Comparison of ENCODE assay signal across 27 mouse cellular contexts in genomic region chr17:5843641-5843990, GRCm38 (mm10). TPM values are rescaled to one million over a fixed set of nuclear protein-coding genes. Genes with fewer than 3 reads are reported as not detected.
DNase-seq lines count a peak whose midpoint lies in the region; ATAC-seq and TF ChIP-seq lines count a peak whose summit lies in the region.
"Had no signal": no experiment of that assay in that cellular context is flagged by ENCODE, and none has a peak within 500 bp of the region (broad histone marks: within the 10 kb centered on the region; RNA-seq: fewer than 3 reads in every experiment).

No protein-coding gene starts in this region.

- TF ChIP-seq CTCF in intestine, postnatal 0 days (IDR thresholded peaks at IDR 0.05; ENCODE audit: low read depth): no peak

- 0 out of 2 replicates have a peak overlapping the region, but pooled peaks have one; percentile 87 for H3K4me2 ChIP-seq in heart, embryonic 13.5 days
- peak overlapping the region; percentile 77 for H3K4me2 ChIP-seq in intestine, postnatal 0 days (replicated peaks; ENCODE audit: low read depth)
- H3K4me2 ChIP-seq: hindbrain, embryonic 13.5 days had no signal

- H3K9me3 ChIP-seq in heart, embryonic 13.5 days: no peaks in the 10 kb centered on the region
- no peaks in the 10 kb centered on the region for H3K9me3 ChIP-seq in megakaryocyte, embryonic 14.5 days
- no peaks in the 10 kb centered on the region for H3K9me3 ChIP-seq in intestine, postnatal 0 days (ENCODE audit: control insufficient read depth)
- H3K9me3 ChIP-seq: embryonic facial prominence, embryonic 10.5 days; embryonic facial prominence, embryonic 13.5 days; forebrain, embryonic 10.5 days; forebrain, embryonic 13.5 days; G1E; hindbrain, embryonic 13.5 days had no signal

- H3K9ac ChIP-seq in heart, embryonic 13.5 days: no peak overlapping the region
- H3K9ac ChIP-seq in intestine, postnatal 0 days (ENCODE audit: low read depth, low read length): 0 out of 2 replicates have a peak overlapping the region, but pooled peaks have one; percentile 100
- H3K9ac ChIP-seq: forebrain, embryonic 13.5 days; hindbrain, embryonic 13.5 days had no signal

- DNase-seq in heart, adult 9 months (ENCODE audit: low spot score in 2 of 2): no peak
- no peak for DNase-seq in layer of hippocampus, adult 9-10 months (ENCODE audit: low spot score)
- no peak for DNase-seq in adrenal gland, adult 18-20 months (ENCODE audit: low spot score in 2 of 2)
- DNase-seq: adrenal gland, adult 8-10 months; adrenal gland, postnatal 25 days; B cell, adult 2 months; cerebellum, adult 11-12 months; cerebellum, adult 8-10 months; cerebellum, postnatal 10 days; cerebellum, postnatal 36 days; embryo, embryonic 11 days; gastrocnemius, postnatal 10 days; gastrocnemius, postnatal 36 days had no signal

- H3K4me3 ChIP-seq in heart, embryonic 13.5 days: no peak overlapping the region
- H3K4me3 ChIP-seq in megakaryocyte, embryonic 14.5 days (replicated peaks): peak overlapping the region; percentile 25
- no peak overlapping the region for H3K4me3 ChIP-seq in intestine, postnatal 0 days (ENCODE audit: low read depth, low read length)
- H3K4me3 ChIP-seq: embryonic facial prominence, embryonic 13.5 days; forebrain, embryonic 10.5 days; forebrain, embryonic 13.5 days; hindbrain, embryonic 13.5 days had no signal

- peaks cover 52% of the 10 kb centered on the region for H3K4me1 ChIP-seq in heart, embryonic 13.5 days
- peaks cover 61% of the 10 kb centered on the region for H3K4me1 ChIP-seq in megakaryocyte, embryonic 14.5 days
- no peaks in the 10 kb centered on the region for H3K4me1 ChIP-seq in intestine, postnatal 0 days (replicated peaks; ENCODE audit: control insufficient read depth, insufficient read depth, low read length)

- H3K27me3 ChIP-seq in heart, embryonic 13.5 days (replicated peaks): no peaks in the 10 kb centered on the region
- no peaks in the 10 kb centered on the region for H3K27me3 ChIP-seq in megakaryocyte, embryonic 14.5 days (replicated peaks)
- H3K27me3 ChIP-seq in intestine, postnatal 0 days (replicated peaks; ENCODE audit: control insufficient read depth, insufficient read depth, low read length): no peaks in the 10 kb centered on the region
- H3K27me3 ChIP-seq: CH12.LX; embryonic facial prominence, embryonic 13.5 days; forebrain, embryonic 13.5 days; Patski had no signal

- no peak overlapping the region for H3K27ac ChIP-seq in heart, embryonic 13.5 days (replicated peaks)
- peak overlapping the region; percentile 100 for H3K27ac ChIP-seq in intestine, postnatal 0 days (ENCODE audit: low read depth, low read length)
- H3K27ac ChIP-seq: embryonic facial prominence, embryonic 10.5 days; embryonic facial prominence, embryonic 13.5 days; forebrain, embryonic 10.5 days; forebrain, embryonic 13.5 days; hindbrain, embryonic 13.5 days had no signal

- WGBS in heart, embryonic 13.5 days: 90% methylated on average over 7 of the region's 7 CpGs
- WGBS in intestine, postnatal 0 days: 54% methylated on average over 7 of the region's 7 CpGs

- no peak for ATAC-seq in heart, embryonic 13.5 days (ENCODE audit: extremely low read depth, insufficient number of reproducible peaks, low FRiP score, low TSS enrichment)
- ATAC-seq in megakaryocyte, adult 5-6 weeks (ENCODE audit: poor library complexity, severe bottlenecking): no peak
- no peak for ATAC-seq in intestine, postnatal 0 days
- ATAC-seq: forebrain, embryonic 13.5 days; forebrain, embryonic 16.5 days; hindbrain, embryonic 16.5 days; Patski had no signal

- H3K36me3 ChIP-seq in heart, embryonic 13.5 days: no peaks in the 10 kb centered on the region
- H3K36me3 ChIP-seq in megakaryocyte, embryonic 14.5 days (replicated peaks; ENCODE audit: low read length): peaks cover 19% of the 10 kb centered on the region
- no peaks in the 10 kb centered on the region for H3K36me3 ChIP-seq in intestine, postnatal 0 days (ENCODE audit: control insufficient read depth, insufficient read depth)
- H3K36me3 ChIP-seq: embryonic facial prominence, embryonic 10.5 days; embryonic facial prominence, embryonic 13.5 days; forebrain, embryonic 10.5 days; hindbrain, embryonic 13.5 days had no signal

RNA-seq across cellular contexts. Expression of gene Snx9, which starts 2.5 kb away (rescaled TPM):
- polyA plus RNA-seq in heart, embryonic 13.5 days (2015; fragmentation: Nextera tagmentation; extraction: Ambion mirVana): 20.0 and 20.5 TPM in 2 replicates
- 35.2 and 38.7 TPM in 2 replicates for polyA plus RNA-seq in megakaryocyte, embryonic 14.5 days (2012; ENCODE audit: insufficient read depth, low replicate concordance)
- 51.4 and 51.8 TPM in 2 replicates for total RNA-seq in megakaryocyte, adult 5-6 weeks (2015)
- total RNA-seq in megakaryocyte, adult 5-6 weeks (2017): 36.6 and 37.1 TPM in 2 replicates
- polyA plus RNA-seq in intestine, postnatal 0 days (2015; fragmentation: Nextera tagmentation; extraction: Ambion mirVana): 91.4 and 95.4 TPM in 2 replicates
- total RNA-seq in adrenal gland, adult 18-20 months (2021): 10 to 100 TPM; 45.3 TPM
